Mouse (Mus musculus) lung, postnatal 4 days (tissue): Measurements from ENCODE around the gene Spem1.

ENCODE experiments used
- DNase-seq, 2 experiments: peaks; one replicate each; pipeline ENCODE4 v3.0.0; 2021

Spem1 gene

DNA sequence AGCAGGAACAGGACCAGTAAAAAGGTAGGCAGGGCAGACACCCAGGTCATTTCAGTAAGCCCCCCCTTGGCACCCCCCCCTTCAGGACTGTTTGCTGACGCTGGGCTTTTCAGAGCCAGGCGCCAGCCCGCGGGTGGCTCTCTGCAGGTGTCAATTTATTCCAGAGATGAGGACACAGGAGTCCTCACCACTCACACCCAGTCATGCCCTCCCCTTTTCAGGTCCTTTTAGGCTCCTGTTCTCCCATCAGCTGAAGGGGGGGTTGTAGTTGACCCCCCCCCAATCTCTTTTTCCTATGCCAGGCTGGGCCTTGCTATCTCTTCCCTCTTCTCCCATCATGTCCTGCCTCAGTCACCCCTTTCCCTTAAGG, 14.0 kb upstream of the Spem1 start:
- DNase-seq, result no peak

DNA sequence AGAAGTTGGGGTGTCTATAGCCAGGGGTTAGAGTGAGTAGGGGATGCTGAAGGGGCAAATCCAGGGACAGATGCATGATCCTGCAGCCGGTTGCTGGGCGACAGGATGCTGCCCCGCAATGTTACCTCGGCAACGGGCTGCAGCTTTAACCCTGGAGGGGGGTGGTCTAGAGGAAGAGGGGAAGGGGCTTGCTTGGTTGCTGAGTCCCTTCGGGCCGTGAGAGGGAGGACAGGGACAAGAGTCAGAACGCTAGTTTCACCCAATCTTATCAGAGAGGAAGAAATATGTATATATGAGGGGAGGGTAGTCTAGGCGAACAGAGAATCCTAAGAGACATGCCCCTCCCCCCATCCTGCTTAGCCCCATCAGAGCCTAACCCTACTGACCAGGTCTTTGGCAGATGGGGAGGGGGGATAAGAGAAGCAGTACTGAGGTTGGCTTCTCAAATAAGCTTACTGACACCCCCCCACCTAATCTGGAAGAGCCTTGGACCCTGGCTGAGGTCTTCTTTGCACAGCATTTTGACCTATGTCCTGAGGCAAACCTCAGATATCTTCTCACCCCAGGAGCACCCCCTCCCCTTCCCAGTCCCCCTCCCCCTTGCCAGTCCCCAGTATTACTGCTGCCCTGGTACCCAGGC, 13.5 kb upstream of the Spem1 start:
- DNase-seq, result no peak

GRCm38 (mm10) chr11:69834001-69834549, 12.1 kb upstream of the Spem1 start:
- DNase-seq, result peak; percentile 54 to 64

DNA sequence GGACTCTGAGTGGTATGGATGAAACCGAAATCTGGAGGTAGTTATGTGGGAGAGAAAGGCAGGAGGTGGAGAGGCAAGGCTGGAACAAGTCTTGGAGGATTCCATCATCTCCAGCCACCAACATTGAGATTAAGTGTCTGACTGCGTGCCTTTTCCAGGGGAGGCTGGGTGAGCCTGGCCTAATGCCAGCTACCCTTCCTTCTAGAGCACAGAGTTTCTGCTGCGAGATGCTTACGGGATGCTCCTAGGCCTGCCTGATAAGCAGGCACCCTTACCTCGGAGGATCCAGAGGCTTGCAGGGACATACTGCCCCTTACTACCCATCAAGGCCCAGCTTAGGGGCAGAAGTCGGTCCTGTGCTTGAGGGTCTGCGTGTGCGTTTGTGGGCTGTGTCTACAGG, 11.6 kb upstream of the Spem1 start:
- no peak for DNase-seq

GRCm38 (mm10) chr11:69828832-69829231, 6.9 kb upstream of the Spem1 start:
- DNase-seq, result no peak

GRCm38 (mm10) chr11:69823456-69823855, 1.5 kb upstream of the Spem1 start:
- DNase-seq, result no peak

DNA sequence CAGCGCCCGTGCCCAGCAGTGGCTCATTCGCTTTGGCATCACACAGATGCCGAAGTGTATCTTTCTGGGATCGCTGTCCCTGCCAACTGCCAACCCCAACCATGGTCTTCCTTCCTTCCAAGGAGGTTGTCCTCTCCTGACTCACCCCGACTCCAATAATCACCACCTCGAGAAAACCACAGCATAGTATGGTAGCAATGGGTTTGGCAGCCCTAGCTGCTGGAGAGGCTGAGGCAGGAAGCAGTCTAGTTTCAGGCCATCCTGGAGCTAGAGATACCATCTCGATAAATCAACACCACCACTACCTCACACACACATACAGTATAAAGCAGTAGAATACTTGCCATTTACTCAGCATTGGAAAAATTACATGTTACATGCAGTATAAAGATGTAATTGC, 3.1 kb downstream of the Spem1 start:
- no peak for DNase-seq

- no peak for DNase-seq
These were observed 3.6 kb downstream of the Spem1 start, which contains the start of gene Spem2 for GRCm38 (mm10) chr11:69818365-69818764. Gene Spem2, minus strand, starts transcription at chr11:69818465.

GRCm38 (mm10) chr11:69816520-69816919, 5.5 kb downstream of the Spem1 start:
- DNase-seq, result no peak

DNA sequence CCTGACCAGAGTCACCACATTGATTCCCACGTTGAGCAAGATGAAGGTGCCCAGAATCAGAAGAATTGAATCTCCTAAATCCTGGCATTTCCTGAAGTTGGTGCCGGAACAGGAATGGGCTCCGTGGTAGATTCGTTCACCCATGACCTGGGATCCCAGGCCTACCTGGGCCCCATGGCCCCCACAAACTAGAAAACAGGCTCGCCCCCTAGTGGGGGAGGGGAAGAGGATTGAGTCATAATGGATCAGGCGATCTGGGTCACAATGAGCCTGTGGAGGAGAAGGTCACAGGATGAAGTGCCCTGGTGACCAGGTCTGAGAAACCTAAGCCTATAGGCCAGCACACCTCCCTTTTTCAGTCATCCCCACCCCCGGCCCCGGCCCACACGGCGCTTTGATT, 6.8 kb downstream of the Spem1 start, which contains the start of gene Gm39566:
Gene Gm39566 (minus strand): TSS at position 144 of the 400 bp plus-strand sequence.
- no peak for DNase-seq

DNA sequence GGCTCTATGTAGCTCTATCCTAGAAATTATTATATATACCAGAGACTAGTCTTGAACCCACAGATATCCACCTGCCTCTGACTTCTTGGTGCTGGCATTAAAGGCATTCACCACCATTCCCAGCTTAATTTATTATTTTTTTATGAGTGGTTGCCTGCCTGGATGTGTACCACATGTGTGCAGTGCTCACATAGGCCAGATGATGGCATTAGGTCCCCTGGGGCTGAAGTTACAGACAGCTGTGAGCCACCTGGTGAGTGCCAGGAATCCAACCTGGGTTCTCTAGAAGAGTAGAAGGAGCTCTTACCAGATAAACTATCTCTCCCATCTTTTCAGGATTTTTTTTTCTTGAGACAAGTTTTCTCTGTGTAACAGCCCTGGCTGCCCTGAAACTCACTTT, 11.7 kb downstream of the Spem1 start:
- no peak for DNase-seq

GRCm38 (mm10) chr11:69807641-69808040, 14.3 kb downstream of the Spem1 start:
- DNase-seq, result no peak

DNA sequence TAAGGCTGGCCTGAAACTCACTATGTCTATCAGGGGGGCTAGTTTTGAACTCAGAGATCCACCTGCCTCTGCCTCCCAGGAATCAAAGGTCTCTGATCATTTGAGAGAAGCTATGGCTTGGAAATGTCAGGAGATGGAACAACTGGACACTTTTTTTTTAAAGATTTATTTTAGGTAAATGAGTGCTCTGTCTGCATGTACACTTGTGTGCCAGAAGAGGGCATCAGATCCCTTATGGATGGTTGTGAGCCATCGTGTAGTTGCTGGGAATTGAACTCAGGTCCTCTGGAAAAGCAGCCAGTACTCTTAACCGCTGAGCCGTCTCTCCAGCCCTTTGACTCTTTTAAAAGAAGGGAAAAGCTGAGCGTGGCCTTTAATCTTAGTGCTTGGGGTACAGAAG, 15.6 kb downstream of the Spem1 start:
- no peak for DNase-seq

DNA sequence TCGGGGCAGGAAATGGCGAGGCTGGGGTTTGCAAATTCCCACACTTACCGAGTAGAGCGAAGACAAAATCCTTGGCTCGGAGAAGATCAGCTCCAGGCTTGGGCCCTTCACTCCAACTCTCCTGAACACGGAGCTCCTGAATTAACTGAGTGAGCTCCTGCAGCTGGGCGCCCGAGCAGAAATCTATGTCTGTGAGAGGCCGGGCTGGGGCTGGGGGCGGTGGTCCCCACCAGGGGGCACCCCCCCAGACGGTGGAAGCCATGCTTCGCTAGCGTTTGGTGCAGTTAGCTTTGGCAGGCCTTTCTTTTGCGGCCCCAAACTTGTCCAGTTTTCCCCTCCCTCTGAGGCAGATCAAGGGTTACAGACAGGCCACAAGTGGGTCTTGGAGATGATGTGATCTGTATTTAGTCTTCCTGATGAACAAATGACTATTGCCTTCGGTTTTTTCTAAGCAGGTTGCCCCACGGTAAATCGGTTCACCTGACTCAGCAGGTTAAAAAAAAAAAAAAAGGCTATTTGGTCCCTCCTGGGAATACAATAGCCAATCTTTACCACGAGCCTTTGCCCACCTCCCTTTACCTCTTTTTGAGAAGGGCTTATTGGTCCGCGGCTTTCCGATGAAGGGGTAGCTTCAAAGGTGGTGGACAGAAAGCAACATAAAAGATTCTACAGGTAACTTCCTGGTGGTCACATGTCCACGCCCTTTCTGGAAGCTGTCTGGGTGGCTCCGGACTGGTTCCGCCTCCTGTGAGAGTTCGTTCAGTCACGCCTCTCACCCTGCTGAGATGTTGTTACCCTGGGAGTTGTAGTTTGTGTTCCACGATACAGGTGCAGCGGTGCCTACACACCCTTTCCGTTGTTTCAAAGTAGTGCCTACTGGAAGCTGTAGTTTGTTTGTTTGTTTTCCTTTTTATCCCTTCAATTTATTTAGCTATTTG, 16.7 kb downstream of the Spem1 start, which contains the start of gene Tmem102:
Gene Tmem102 (minus strand): TSS at position 653 of the 938 bp plus-strand sequence.
- DNase-seq, result peak; percentile 59 to 75

DNA sequence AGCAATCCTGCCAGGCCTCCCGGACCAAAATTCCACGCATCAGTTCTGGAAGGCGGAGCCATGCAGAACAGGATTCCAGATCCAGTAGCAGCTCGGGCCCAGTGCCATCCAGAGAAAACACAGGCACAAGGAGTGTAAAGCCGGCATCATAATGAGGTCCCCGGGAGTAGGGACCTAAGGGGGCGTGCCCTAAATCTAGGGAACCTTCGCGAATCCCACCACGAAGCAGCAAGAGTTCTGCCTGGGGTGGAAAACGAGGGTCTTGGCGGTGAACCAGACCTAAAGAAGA, 17.4 kb downstream of the Spem1 start:
- peak in 1 of 2 experiments; percentile 25 for DNase-seq

- DNase-seq, result peak; percentile 84 to 88
These were observed 18.0 kb downstream of the Spem1 start for GRCm38 (mm10) chr11:69803786-69804651.

- no peak for DNase-seq
These were observed 18.7 kb downstream of the Spem1 start for GRCm38 (mm10) chr11:69803328-69803727.

GRCm38 (mm10) chr11:69802648-69803105, 19.3 kb downstream of the Spem1 start:
- DNase-seq, result peak; percentile 90 to 92

- peak; percentile 23 to 37 for DNase-seq
These were observed 20.5 kb downstream of the Spem1 start, which contains the start of gene Fgf11 for GRCm38 (mm10) chr11:69801379-69801977. Gene Fgf11, minus strand, starts transcription at chr11:69801857.

GRCm38 (mm10) chr11:69800392-69801197, 21.4 kb downstream of the Spem1 start:
- peak; percentile 73 to 76 for DNase-seq

DNA sequence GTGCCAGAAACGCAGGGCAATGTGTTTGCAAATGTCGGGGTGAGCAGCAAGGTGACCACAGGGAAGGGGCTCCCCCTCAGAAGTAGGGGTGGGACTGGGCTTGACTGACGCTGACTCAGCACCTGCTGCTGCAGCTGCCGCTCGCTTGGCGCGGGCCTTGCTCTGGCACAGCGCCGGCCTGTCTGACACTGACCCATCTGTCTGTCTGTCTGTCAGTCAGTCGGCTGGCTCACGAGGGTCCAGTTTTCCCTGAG, 21.9 kb downstream of the Spem1 start:
- peak in 1 of 2 experiments; percentile 56 for DNase-seq
